Mouse (Mus musculus) midbrain, embryonic 11.5 days (tissue): Measurements from ENCODE around the gene Vps53. TPM values are rescaled to one million over a fixed set of nuclear protein-coding genes. Genes with fewer than 3 reads are reported as not detected.

Source experiments
- ATAC-seq: fragments of 200-750 bp; cut with Nextera tagmentation; 2 replicates; pipeline ENCODE4 v1.8.0; 2017; ENCODE audit warnings: moderate TSS enrichment, moderate library complexity; ENCODE audit not compliant: low FRiP score
- DNase-seq: peaks from one replicate; pipeline ENCODE4 v3.0.0; 2015; ENCODE audit warnings: low spot score; ENCODE audit errors: missing footprints
- H3K27ac ChIP-seq: fragments of 300-500 bp; sonication (generic); 2 replicates; pipeline ENCODE4 v1.5.1; 2014; ENCODE audit warnings: low read depth, low read length
- H3K27me3 ChIP-seq: fragments of 300-500 bp; sonication (generic); 2 replicates; pipeline ENCODE4 v1.6.1; 2014; ENCODE audit warnings: mild to moderate bottlenecking, low read length, moderate library complexity, mixed read lengths; ENCODE audit not compliant: control insufficient read depth, insufficient read depth
- H3K36me3 ChIP-seq: fragments of 300-500 bp; sonication (generic); 2 replicates; pipeline ENCODE4 v1.6.1; 2014; ENCODE audit warnings: mild to moderate bottlenecking, low read length, moderate library complexity, mixed read lengths; ENCODE audit not compliant: control insufficient read depth, insufficient read depth
- H3K4me1 ChIP-seq: fragments of 300-500 bp; sonication (generic); 2 replicates; pipeline ENCODE4 v1.6.1; 2014; ENCODE audit warnings: low read length; ENCODE audit not compliant: control insufficient read depth, insufficient read depth
- H3K4me2 ChIP-seq: fragments of 300-500 bp; sonication (generic); 2 replicates; pipeline ENCODE4 v1.6.1; 2014; ENCODE audit warnings: mild to moderate bottlenecking, moderate library complexity
- H3K4me3 ChIP-seq: fragments of 300-500 bp; sonication (generic); 2 replicates; pipeline ENCODE4 v1.5.1; 2014; ENCODE audit warnings: low read depth, low read length
- H3K9ac ChIP-seq: fragments of 300-500 bp; sonication (generic); 2 replicates; pipeline ENCODE4 v1.6.1; 2014; ENCODE audit warnings: low read length
- H3K9me3 ChIP-seq: fragments of 300-500 bp; sonication (generic); 2 replicates; pipeline ENCODE4 v1.6.1; 2016; ENCODE audit warnings: low read length; ENCODE audit not compliant: control insufficient read depth
- WGBS: fragments of 180-500 bp; shearing (Covaris S2); extraction: QIAGEN DNeasy Blood & Tissue Kit; methylation state at CpG from one replicate; pipeline ENCODE4 v1.1.7; 2014; 5-methylcytosine and 5-hydroxymethylcytosine counted together
- polyA plus RNA-seq: library from polyadenylated mRNA; unstranded; fragments of >200 nt; fragmentation: Nextera tagmentation; extraction: Ambion mirVana; gene quantifications from 2 replicates; pipeline ENCODE4 v1.2.1, GENCODE M21; 2014

Gene Vps53
- polyA plus RNA-seq, 1 experiment from 2014 or later = 44.2 TPM

- DNase-seq (no peak), ATAC-seq (no peak)
- Histone ChIP-seq H3K4me1 (no peaks in the 10 kb centered on the region), H3K4me3 (no peak overlapping the region), H3K4me2 (no peak overlapping the region), H3K9ac (no peak overlapping the region), H3K9me3 (no peaks in the 10 kb centered on the region), H3K36me3 (no peaks in the 10 kb centered on the region; the same call in 1 of the 2 replicates), H3K27ac (no peak overlapping the region), H3K27me3 (no peaks in the 10 kb centered on the region)
- 93% methylated on average over 5 of the region's 5 CpGs for WGBS
Measured at GRCm38 (mm10) chr11:76153236-76153951, 26.1 kb downstream of the Vps53 start.

DNA sequence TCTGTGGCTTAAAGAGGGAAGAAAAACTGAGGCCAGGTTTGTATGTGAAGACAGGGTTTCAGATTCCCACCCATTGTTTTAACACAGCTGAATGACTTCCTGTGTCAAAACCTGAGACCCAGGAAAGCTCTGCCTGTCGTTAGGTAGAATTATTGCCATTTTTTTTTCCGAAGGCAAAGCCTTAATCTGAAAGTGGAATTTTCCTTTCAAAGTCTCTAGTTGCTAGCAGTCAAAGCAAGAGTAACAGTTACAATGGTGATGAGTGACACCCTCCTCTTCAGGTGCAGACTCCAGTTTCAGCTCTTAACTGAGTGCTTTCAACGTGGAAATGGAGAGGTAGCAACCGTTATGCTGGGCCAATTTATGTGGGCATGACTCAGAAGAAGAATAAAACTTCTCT, 28.5 kb downstream of the Vps53 start:
- DNase-seq (no peak), ATAC-seq (no peak)
- Histone ChIP-seq H3K4me1 (no peaks in the 10 kb centered on the region; the same call in 1 of the 2 replicates), H3K4me2 (no peak overlapping the region), H3K36me3 (no peaks in the 10 kb centered on the region), H3K9me3 (no peaks in the 10 kb centered on the region), H3K4me3 (no peak overlapping the region), H3K9ac (no peak overlapping the region), H3K27me3 (no peaks in the 10 kb centered on the region), H3K27ac (no peak overlapping the region)
- WGBS = 83% methylated on average over 4 of the region's 4 CpGs

DNA sequence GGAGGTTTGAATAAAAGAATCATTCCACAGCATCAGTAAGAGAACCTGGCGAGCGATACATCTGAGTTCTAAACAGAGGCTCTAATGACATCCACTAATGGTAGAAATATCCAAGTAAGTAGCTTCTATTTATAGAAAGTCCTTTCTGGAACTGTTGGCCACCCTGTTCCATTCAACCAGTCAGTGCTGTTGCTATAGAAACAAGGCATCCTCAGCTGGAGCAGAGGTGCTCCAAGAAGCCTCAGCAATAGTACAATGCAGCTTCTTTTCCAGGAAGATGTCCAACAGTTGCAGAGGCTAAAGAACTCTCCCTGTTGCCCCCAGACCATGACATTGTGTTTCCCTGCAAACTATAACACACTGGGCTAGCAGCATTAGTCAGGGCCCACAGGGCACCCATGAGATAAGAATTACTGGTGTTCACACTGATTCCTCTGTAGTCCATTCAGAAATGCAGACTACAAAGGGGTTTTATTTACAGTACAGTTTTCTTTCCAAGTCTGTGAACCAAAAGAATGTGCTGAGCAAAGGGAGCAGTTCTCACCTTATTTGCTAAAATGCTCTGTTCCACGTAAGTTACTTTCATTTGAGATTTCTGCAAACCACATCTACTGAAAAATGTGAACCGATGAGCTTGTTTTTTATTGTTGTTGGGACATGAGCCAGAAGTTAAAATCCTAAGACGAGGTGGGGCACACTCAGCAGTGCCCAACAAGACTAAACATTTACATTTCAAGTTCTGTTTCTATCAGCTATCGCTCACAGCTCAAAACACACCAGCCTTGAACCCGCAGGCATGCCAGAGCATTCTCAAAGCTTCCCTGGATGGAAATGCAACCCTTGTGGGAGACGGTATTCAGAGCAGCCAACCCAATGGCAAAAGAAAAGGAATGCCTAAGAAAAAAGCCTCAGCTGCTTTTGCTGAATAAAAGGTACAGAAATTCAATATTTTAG, 31.1 kb downstream of the Vps53 start:
- WGBS = 83% methylated on average over 8 of the region's 8 CpGs
- ATAC-seq (no peak), DNase-seq (no peak)
- no peak overlapping the region for H3K9ac ChIP-seq
- H3K27ac ChIP-seq = no peak overlapping the region
- no peaks in the 10 kb centered on the region for H3K27me3 ChIP-seq
- H3K4me3 ChIP-seq = no peak overlapping the region
- no peaks in the 10 kb centered on the region; the same call in 1 of the 2 replicates for H3K4me1 ChIP-seq
- H3K36me3 ChIP-seq = no peaks in the 10 kb centered on the region
- no peaks in the 10 kb centered on the region for H3K9me3 ChIP-seq
- H3K4me2 ChIP-seq = no peak overlapping the region

GRCm38 (mm10) chr11:76146187-76147010, 33.0 kb downstream of the Vps53 start:
- Histone ChIP-seq H3K4me1 (no peaks in the 10 kb centered on the region; the same call in 1 of the 2 replicates), H3K4me3 (no peak overlapping the region), H3K36me3 (no peaks in the 10 kb centered on the region), H3K4me2 (no peak overlapping the region), H3K9ac (no peak overlapping the region), H3K27me3 (no peaks in the 10 kb centered on the region), H3K9me3 (no peaks in the 10 kb centered on the region), H3K27ac (no peak overlapping the region)
- WGBS = 88% methylated on average over 8 of the region's 8 CpGs
- ATAC-seq = no peak
- no peak for DNase-seq

GRCm38 (mm10) chr11:76145169-76145568, 34.3 kb downstream of the Vps53 start:
- no peak overlapping the region for H3K4me2 ChIP-seq
- no peak overlapping the region for H3K9ac ChIP-seq
- no peak for ATAC-seq
- no peak overlapping the region for H3K4me3 ChIP-seq
- DNase-seq = no peak
- 96% methylated on average over 1 of the region's 1 CpGs for WGBS
- H3K27me3 ChIP-seq = no peaks in the 10 kb centered on the region
- no peaks in the 10 kb centered on the region for H3K36me3 ChIP-seq
- H3K27ac ChIP-seq = no peak overlapping the region
- H3K9me3 ChIP-seq = no peaks in the 10 kb centered on the region
- H3K4me1 ChIP-seq = no peaks in the 10 kb centered on the region; the same call in 1 of the 2 replicates

DNA sequence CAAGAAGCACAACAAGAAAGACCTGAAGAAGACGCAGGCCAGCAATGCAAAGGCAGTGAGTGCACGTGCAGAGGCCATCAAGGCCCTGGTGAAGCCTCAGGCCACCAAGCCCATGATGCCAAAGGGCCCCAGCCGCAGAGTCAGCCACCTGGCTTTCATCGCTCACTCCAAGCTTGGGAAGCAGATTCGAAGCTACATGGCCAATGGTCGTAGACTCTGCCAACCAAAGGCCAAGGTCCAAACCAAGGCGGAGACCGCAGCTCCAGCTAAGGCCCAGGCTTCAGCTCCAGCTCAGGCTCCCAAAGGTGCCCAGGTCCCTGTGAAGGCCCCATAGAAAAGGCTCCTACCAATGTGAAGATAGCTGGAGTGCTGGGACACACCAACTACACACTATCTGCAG, 35.1 kb downstream of the Vps53 start:
- 95% methylated on average over 8 of the region's 8 CpGs for WGBS

GRCm38 (mm10) chr11:76137996-76138395, 41.5 kb downstream of the Vps53 start:
- H3K4me3 ChIP-seq = no peak overlapping the region
- WGBS = 83% methylated on average over 3 of the region's 3 CpGs
- no peak overlapping the region for H3K27ac ChIP-seq
- H3K9me3 ChIP-seq = no peaks in the 10 kb centered on the region
- H3K9ac ChIP-seq = no peak overlapping the region
- H3K36me3 ChIP-seq = 0 out of 2 replicates have a peak, but pooled peaks cover 5% of the 10 kb centered on the region
- H3K4me1 ChIP-seq = no peaks in the 10 kb centered on the region
- DNase-seq = no peak
- no peaks in the 10 kb centered on the region for H3K27me3 ChIP-seq
- ATAC-seq = no peak
- no peak overlapping the region for H3K4me2 ChIP-seq

More for the DNA sequence above, 35.1 kb downstream of the Vps53 start:
- no peak for ATAC-seq
- Histone ChIP-seq H3K27me3 (no peaks in the 10 kb centered on the region), H3K4me1 (no peaks in the 10 kb centered on the region; the same call in 1 of the 2 replicates), H3K9me3 (no peaks in the 10 kb centered on the region), H3K27ac (no peak overlapping the region), H3K4me2 (no peak overlapping the region), H3K9ac (no peak overlapping the region), H3K4me3 (no peak overlapping the region), H3K36me3 (no peaks in the 10 kb centered on the region)
- DNase-seq = no peak

GRCm38 (mm10) chr11:76135641-76136437, 43.6 kb downstream of the Vps53 start:
- Histone ChIP-seq H3K4me1 (no peaks in the 10 kb centered on the region), H3K9me3 (no peaks in the 10 kb centered on the region), H3K27me3 (no peaks in the 10 kb centered on the region), H3K9ac (no peak overlapping the region), H3K36me3 (0 out of 2 replicates have a peak, but pooled peaks cover 5% of the 10 kb centered on the region), H3K4me3 (no peak overlapping the region), H3K27ac (no peak overlapping the region), H3K4me2 (no peak overlapping the region)
- ATAC-seq = no peak
- 84% methylated on average over 7 of the region's 7 CpGs for WGBS
- DNase-seq = no peak
